Mouse (Mus musculus): ENCODE data around the gene Gm3512. TPM values are rescaled to one million over a fixed set of nuclear protein-coding genes. Genes with fewer than 3 reads are reported as not detected.
"Not testable (repeated sequence)": the region's sequence is repeated elsewhere in the genome, so short reads cannot be mapped to it uniquely, and the experiment has no call there.

Gm3512 gene
- under 1 TPM; 0.48 to 0.54 TPM for total RNA-seq (2021)
- long read RNA-seq, experiment 1, result 0 reads
- long read RNA-seq, experiment 2, result 0 reads

DNA sequence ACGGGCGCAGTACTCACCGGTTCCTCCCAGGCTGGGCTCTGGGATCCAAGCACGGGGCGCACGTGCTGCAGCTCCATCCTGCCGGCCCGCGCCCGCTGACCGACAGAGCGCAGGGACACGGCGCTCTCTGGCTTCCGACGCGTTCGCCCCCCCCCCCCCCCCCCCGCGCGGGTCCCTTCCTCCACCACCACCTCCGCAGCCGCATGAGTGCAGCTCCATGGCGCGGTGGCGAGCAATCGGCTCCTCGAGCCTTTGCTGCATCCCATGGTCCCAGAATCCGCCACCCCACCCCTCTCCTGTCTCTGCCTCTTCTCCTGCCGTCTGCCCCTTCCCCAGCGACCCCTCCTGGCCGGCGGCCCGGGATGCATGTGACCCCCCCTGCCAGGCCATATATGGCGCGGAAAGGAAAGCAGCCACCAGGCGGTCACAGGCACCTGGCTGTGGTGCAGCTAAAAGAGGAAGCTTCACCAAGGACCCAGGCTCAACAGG, at the start of gene Gm3512:
Gene Gm3512, minus strand, starts transcription at position 51 of the 489 bp plus-strand sequence.
- not testable (repeated sequence) for DNase-seq (ENCODE audit: low spot score in 2 of 2)

DNA sequence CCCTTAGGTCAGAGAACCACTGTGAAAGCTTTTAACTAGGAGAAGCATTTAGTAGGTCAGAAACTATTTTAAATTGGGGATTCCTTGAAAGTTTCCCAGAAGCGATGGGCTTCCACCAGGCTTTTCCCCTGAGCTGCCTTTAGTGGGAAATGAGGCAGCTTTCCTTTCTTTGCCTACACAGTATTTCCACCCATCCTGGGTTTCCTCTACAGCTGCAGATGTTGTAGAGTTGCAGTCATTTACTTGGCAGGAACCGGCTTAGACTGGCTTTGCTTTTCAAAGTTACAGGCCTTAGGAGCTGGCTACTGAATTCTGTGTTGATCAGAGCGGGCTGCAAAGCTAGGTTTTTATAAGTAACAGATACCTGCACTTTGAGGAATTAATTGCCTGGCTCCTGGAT, 25.7 kb upstream of the Gm3512 start:
- not testable (repeated sequence) for DNase-seq (ENCODE audit: low spot score in 2 of 2)

DNA sequence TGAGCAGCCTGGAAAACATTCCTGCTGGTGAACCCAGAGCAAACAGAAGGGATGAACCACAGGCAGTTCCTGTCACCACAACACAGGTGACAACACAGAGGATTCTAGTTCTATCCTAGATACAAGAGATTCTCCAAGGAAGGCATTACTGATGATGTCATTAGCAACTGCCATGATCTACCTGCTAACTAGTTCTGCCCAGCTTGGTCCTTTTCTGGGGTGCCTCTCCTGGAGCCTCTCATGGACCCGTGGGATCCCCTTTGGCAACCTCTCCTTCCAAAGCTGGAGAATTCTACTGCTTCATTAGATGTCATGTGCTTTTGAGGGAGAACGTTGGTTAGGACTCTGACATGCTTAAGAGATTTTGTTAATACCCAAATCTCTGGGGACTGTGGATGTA, 20.1 kb upstream of the Gm3512 start, which contains the start of gene Gm16434:
Gene Gm16434, minus strand, starts transcription at position 101 of the 400 bp plus-strand sequence.
- not testable (repeated sequence) for DNase-seq (ENCODE audit: low spot score in 2 of 2)

DNA sequence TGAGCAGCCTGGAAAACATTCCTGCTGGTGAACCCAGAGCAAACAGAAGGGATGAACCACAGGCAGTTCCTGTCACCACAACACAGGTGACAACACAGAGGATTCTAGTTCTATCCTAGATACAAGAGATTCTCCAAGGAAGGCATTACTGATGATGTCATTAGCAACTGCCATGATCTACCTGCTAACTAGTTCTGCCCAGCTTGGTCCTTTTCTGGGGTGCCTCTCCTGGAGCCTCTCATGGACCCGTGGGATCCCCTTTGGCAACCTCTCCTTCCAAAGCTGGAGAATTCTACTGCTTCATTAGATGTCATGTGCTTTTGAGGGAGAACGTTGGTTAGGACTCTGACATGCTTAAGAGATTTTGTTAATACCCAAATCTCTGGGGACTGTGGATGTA, 49.0 kb downstream of the Gm3512 start, which contains the start of gene Gm6676:
Gene Gm6676, minus strand, starts transcription at position 101 of the 400 bp plus-strand sequence.
- DNase-seq (ENCODE audit: low spot score in 2 of 2), result not testable (repeated sequence)

DNA sequence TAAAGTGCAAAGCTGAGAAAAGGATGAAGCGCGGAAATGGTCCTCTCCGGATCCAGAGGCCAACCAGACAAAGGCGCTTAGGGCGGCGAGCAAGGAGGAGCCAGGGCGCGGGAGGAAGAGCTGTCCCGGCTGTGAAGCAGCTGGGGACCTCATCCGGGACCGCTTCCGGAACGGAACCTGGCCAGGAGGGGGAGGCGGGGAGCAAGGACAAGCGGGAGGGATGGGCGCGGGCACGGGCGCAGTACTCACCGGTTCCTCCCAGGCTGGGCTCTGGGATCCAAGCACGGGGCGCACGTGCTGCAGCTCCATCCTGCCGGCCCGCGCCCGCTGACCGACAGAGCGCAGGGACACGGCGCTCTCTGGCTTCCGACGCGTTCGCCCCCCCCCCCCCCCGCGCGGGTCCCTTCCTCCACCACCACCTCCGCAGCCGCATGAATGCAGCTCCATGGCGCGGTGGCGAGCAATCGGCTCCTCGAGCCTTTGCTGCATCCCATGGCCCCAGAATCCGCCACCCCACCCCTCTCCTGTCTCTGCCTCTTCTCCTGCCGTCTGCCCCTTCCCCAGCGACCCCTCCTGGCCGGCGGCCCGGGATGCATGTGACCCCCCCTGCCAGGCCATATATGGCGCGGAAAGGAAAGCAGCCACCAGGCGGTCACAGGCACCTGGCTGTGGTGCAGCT, 69.1 kb downstream of the Gm3512 start:
- DNase-seq (ENCODE audit: low spot score in 2 of 2), result peak; percentile 0

Other genes starting within 250 kb of the Gm3512 start
- not detected for gene Gm6356, start 200.7 kb downstream of the Gm3512 start, total RNA-seq (2021)
- under 1 TPM in 1 of 2 experiments, not detected in 1; 0.22 TPM for gene Gm10406, start 147.1 kb downstream of the Gm3512 start, total RNA-seq (2021)
- gene Gm3685, start 129.6 kb downstream of the Gm3512 start, total RNA-seq (2021), result not detected
- under 1 TPM in 1 of 2 experiments, not detected in 1; 0.78 TPM for gene Gm3696, start 73.9 kb downstream of the Gm3512 start, total RNA-seq (2021)
- gene Gm6676, start 49.1 kb downstream of the Gm3512 start, total RNA-seq (2021), result not detected
- not detected for gene Gm16434, start 20.0 kb upstream of the Gm3512 start, total RNA-seq (2021)
- not detected for gene Gm3727, start 90.2 kb upstream of the Gm3512 start, total RNA-seq (2021)
- not detected for gene Gm3739, start 140.5 kb upstream of the Gm3512 start, total RNA-seq (2021)
- gene Gm5797, start 157.9 kb upstream of the Gm3512 start, total RNA-seq (2021), result not detected
- not detected for gene Gm8374, start 190.6 kb upstream of the Gm3512 start, total RNA-seq (2021)